Mouse (Mus musculus): ENCODE measurements around the gene Gpr35.
"Not testable (repeated sequence)": the region's sequence is repeated elsewhere in the genome, so short reads cannot be mapped to it uniquely, and the experiment has no call there.

Gene Gpr35

GRCm38 (mm10) chr1:92933611-92934010 lies 17.1 kb upstream of the Gpr35 start:
- no peak for DNase-seq (ENCODE audit: low spot score in 2 of 2)

DNA sequence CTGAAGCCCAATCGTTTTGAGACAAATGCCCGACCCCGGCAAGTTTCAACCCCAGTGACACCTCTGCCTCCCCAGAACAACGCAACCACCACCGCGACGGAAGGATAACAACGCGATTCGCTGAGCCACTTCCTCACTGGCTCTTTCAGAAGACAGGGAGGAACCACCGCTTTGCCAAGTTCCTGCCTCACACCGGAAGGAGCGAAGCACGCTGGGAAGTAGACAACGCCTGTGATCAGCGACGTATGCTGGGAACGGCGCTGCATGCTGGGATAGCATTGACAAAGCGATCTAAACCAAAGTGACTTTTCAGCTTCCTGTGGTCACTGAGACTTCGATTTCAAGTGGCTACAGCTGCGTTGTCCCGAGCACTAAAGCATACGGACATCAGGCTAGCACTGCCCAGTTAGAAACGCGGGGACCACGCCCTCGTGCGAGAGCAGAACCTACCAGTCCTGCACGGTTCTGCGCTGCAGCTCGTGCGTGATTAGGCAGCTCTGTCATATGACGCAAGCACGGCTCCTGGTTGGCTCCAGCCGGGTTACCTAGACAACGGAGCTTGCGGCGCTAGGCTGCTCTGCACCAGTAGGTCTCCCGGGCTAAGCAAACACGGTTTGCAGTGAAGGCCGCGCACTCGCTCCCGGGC lies 16.4 kb upstream of the Gpr35 start, which contains the start of gene Capn10:
Gene Capn10 (plus strand): TSS at position 195 of the 646 bp plus-strand sequence.
- peak; percentile 93 to 96 for DNase-seq (ENCODE audit: low spot score in 2 of 2)

GRCm38 (mm10) chr1:92935054-92935962 lies 15.4 kb upstream of the Gpr35 start:
- no peak for DNase-seq (ENCODE audit: low spot score in 2 of 2)

DNA sequence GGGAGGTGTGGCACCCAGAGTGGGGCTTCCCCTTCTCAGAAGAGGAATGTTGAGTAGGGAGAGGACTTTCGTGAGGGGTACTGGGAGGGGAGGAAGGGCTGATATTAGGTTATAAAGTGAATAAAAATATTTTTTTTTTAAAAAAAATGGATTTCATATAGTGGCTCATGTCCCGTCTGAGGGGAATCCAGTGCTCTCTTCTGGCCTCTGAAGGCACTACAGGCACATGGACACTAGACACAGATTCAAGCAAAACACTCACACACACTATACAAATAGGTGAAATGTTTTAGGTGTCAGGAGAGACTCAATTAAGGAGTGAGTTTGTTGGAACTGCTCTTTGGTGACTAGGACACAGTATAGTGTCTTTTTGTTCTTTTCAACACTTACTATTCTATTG lies 14.7 kb upstream of the Gpr35 start:
- no peak for DNase-seq (ENCODE audit: low spot score in 2 of 2)

GRCm38 (mm10) chr1:92936467-92936866 lies 14.2 kb upstream of the Gpr35 start:
- no peak for DNase-seq (ENCODE audit: low spot score in 2 of 2)

DNA sequence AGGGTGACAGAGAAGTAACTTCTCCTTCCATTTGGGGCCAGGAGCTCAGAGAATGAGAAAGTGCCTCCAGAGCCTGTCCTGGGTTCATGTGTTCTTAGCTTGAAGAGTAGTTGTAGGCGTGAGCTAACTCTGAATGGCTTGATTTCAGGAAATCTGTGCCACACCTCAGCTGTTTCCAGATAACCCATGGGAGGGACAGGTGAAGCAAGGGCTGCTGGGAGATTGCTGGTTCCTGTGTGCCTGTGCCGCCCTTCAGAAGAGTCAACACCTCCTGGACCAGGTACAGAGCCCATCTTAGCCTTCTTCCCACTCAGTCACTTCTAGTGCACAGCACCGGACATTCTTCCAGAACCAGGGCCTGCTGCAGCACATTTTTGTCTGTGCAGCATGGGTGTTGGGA lies 12.9 kb upstream of the Gpr35 start:
- DNase-seq (ENCODE audit: low spot score in 2 of 2) = no peak

DNA sequence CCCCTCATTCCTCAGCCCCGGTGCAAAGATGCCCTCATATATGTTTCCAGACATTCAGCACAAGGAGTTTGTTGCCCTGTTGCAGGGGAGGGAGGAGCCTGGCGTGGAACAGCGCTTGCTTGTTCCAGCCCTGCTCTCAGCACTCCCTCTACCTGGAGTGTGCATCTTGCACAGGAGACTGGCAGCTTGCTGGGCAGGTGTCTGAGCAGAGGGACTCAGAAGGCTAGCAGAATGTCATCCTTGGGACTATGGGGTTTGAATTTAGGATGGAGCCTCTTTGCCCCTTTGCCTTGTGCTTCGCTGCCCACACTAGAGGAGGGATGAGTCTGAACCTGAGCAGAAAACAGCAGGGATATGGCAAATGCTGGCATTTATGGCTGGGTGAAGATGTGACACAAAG lies 10.9 kb upstream of the Gpr35 start:
- DNase-seq (ENCODE audit: low spot score in 2 of 2) = no peak

- DNase-seq (ENCODE audit: low spot score in 2 of 2) = no peak
Observed at GRCm38 (mm10) chr1:92943219-92943989, 7.3 kb upstream of the Gpr35 start.

DNA sequence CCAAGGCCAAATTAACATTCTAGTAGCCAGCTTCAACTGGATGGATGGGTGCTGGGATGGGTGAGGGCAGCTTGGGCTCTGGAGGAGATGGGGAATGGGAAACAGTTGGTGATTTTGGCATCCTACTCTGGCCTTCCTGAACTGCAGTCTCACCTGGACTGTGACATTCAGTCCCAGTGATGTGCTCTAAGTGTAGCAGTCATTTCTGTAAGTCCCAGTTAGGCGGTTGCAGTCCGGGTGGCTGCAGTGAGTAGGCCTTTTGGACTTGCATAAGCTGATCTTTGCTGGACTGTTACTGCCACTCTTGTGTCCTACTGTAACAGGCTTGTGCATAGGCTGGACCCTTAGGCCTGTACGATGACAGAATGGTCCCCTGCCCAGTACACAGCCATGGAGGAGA lies 2.7 kb upstream of the Gpr35 start:
- DNase-seq (ENCODE audit: low spot score in 2 of 2) = no peak

DNA sequence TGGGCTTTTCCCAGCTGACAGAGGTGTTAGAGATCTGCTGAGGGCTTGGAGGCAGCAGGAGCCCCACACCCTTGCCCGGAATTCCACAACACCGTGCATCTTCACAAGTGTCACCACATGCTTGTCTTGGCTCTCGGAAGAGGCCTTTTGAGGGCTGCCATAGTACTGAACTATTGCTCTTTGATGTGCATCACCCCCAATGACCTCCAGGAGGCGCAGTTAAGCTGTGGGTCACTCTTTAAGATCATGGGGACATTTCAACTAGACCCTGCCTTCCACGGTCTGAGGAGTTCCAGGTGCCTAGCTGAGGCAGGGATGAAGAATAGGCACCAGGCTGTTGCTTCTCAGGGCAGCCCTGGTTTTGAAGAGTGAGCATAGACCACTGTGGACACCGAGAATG lies 1.2 kb upstream of the Gpr35 start:
- DNase-seq (ENCODE audit: low spot score in 2 of 2) = no peak

DNA sequence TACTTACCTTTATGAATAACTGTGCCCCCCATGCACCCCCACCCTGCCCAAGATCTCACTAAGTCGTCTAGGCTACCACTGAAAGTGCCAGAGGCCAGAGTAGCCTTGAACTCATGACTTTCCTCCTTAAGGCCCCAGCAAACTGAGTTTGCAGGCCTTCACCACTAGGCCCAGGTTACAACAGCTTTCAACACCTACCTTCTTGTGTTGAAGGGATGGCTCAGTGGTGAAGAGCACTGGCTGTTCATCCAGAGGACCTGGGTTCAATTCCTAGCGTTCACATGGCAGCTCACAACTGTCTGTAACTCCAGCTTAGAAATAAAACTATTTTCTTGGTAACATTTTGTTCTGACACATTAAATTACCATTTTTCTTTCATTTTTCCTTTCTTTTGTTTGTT lies 3.0 kb downstream of the Gpr35 start:
- DNase-seq (ENCODE audit: low spot score in 2 of 2) = no peak

DNA sequence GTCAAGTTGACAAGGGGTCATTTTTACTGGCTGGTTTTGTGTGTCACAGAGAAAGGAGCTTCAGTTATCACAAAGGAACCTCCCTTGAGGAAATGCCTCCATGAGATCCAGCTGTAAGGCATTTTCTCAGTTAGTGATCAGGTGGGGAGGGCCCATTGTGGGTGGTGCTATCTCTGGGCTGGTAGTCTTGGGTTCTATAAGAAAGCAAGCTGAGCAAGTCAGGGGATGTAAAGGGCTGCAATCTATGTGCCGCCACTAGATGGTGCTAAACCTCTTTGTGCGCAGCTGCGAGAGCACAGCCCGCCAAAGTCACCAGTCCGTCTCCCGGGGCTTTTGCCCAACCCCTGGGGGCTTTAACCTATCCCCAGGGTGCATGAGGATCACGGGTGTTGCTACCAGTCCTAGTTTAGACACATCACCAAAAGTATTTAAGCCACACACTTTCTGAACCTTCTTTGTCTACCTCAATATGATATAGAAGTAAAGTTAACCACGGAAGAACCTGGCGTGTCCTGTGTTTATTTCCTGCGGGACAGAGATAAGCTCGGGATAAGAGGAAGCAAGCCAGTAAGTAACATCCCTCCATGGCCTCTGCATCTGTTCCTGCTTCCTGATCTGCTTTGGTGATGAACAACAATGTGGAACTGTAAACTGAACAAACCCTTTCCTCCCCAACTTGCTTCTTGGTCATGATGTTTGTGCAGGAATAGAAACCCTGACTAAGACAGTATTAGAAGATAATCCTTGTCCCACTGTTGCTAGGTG lies 6.1 kb downstream of the Gpr35 start:
- peak in 1 of 2 experiments; percentile 79 for DNase-seq (ENCODE audit: low spot score in 2 of 2)

GRCm38 (mm10) chr1:92958999-92959398 lies 8.3 kb downstream of the Gpr35 start:
- no peak for DNase-seq (ENCODE audit: low spot score in 2 of 2)

DNA sequence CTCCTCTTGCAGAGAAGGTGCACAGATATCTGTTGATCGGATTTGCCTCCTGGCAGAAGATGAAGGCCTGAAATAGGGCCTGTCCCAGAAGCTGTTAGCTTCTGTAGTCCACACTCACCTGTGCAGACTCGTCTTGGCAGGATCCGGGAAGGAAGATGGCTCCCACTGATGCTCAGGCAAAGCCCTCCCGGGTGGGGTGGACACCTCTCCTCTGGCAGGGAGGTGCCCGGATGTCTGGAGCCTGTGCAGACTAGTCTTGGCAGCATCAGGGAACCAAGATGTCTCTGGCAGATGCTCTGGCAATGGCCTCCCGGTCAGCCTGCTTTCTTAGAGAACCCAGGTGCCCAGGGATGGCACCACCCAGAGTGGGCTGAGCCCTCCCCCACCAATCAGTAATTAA lies 20.1 kb downstream of the Gpr35 start:
- DNase-seq (ENCODE audit: low spot score in 2 of 2) = not testable (repeated sequence)

DNA sequence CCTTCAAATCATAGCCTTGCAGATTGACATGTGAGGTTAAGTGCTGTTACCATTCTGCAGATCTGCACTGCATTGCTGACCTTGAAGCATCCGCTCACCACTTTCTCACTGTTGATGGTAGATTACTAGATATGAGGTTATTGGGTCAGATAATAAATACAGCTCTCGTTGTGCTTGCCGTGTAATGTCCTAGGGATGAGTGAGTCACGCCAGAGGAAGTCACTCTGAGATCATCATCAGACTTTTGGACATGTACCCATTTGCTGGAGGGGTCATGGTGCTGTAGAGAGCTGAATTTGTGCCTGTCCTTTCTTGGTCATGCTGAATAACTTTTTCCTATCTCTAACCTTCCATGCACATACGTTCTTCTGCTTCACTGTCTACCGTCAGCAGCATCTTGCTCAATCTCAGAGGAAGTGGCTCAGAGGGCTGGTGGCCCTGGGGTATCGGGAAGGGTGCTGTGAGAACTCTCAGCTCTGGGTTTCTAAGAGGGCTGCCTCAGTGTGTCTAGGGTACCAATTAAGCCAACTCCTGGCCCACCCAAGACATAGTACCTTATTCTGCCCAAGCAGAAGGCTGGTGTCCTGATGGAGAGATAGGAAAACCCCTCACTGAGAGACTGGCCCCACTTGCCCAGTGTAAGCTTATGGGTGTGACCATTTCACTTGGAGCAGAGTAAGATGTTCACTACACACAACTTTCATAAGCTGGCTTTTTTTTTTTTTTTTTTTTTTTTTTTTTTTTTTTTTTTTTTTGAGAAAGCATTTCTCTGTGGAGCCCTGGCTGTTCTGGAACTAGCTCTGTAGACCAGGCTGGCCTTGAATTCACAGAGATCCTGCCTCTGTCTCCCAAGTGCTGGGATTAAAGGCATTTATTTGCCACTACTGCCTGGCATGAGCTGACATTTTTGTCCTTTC lies 21.5 kb downstream of the Gpr35 start:
- no peak for DNase-seq (ENCODE audit: low spot score in 2 of 2)

GRCm38 (mm10) chr1:92972854-92973253 lies 22.2 kb downstream of the Gpr35 start:
- DNase-seq (ENCODE audit: low spot score in 2 of 2) = peak in 1 of 2 experiments; percentile 23

DNA sequence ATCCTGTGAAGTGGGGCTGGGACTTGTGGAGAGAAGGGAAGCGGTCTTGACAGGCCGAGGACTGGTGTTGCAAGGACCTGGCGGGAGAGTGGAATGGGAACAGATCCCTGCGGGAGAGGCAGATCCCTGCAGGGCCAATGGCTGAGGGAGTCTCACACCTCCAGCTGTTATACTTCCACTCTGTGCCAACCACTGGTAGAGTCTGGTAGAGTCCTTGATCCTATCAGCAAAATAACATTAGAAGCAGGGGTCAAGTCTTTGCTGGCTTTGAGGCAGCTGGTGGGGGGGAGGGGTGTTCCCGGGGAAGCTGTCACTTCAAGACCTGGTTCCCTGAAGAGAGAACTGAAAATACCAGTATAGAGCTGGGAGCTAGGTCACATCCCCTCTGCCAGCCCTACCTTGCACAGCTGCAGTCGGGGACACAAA lies 25.5 kb downstream of the Gpr35 start:
- no peak for DNase-seq (ENCODE audit: low spot score in 2 of 2)

DNA sequence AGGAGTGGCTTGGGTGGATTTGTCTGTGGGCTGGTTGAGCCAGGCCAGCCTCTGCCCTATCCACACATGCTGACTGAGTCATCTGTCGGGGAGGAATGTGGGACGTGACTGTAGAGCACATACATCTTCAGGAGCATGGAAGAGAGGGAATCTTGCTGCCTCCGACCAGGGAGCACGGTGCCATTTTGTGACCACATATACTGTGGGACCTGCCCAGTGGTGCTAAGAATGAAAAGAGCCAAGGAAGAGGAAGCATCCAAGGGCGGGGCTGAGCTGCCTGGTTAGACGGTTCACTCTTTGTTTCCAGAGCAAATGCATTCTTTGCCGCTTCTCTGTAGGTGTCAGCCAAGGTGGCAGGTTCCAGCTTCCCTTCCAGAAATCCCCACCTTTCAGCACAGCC lies 28.0 kb downstream of the Gpr35 start:
- DNase-seq (ENCODE audit: low spot score in 2 of 2) = no peak

DNA sequence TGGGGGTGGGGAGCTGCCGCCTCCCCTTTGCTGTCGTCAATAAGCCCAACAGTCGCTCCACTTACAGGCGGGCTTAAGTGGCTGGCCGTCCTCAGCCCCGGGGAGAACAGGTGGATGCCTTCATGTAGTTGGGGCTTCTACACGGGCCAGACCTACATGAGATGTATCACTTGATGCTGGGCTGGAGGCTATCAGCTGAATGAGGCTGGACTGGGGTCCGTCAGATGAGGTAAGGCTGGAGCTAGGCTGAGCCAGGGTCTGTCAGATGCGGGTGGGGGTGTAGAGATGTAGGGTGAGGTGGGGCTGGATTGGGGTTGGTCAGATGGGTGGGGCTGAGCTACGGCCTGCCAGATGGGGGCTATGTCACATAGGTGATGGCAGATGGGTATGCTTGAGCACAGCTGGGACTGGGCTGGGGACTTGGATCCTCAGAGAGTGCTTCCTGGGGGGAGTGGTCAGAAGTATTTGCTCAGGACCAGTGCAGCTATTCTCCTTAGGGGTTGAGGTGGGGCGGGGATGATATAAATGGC lies 28.5 kb downstream of the Gpr35 start:
- no peak for DNase-seq (ENCODE audit: low spot score in 2 of 2)

Data from left cerebral cortex, adult 9 months (tissue).